ENCODE assay signal across 19 mouse cellular contexts in genomic region chr16:5487259-5487658, GRCm38 (mm10).
"Had no signal": no experiment of that assay in that cellular context is flagged by ENCODE, and none has a peak within 500 bp of the region (broad histone marks: within the 10 kb centered on the region; RNA-seq: fewer than 3 reads in every experiment).

No protein-coding gene starts in this region.

- H3K9ac ChIP-seq: hindbrain, embryonic 15.5 days; limb, embryonic 12.5 days; limb, embryonic 15.5 days; liver, embryonic 15.5 days; lung, embryonic 14.5 days; midbrain, embryonic 12.5 days; midbrain, embryonic 15.5 days; neural tube, embryonic 12.5 days; neural tube, embryonic 15.5 days had no signal

- H3K4me3 ChIP-seq: hindbrain, embryonic 15.5 days; limb, embryonic 12.5 days; limb, embryonic 15.5 days; liver, embryonic 15.5 days; midbrain, embryonic 12.5 days; midbrain, embryonic 15.5 days; neural tube, embryonic 12.5 days; neural tube, embryonic 15.5 days had no signal

- DNase-seq: left cerebral cortex, postnatal 4 days; lung, embryonic 14.5 days; right cerebral cortex, adult 18-20 months; right cerebral cortex, postnatal 14 days; right cerebral cortex, postnatal 4 days; thymus, adult 2 months; thymus, postnatal 14 days; thymus, postnatal 4 days had no signal

- ATAC-seq: lung, postnatal 0 days; midbrain, embryonic 15.5 days had no signal

- H3K4me2 ChIP-seq: hindbrain, embryonic 15.5 days; limb, embryonic 12.5 days; limb, embryonic 15.5 days; liver, embryonic 15.5 days; lung, embryonic 14.5 days; midbrain, embryonic 12.5 days; midbrain, embryonic 15.5 days; neural tube, embryonic 12.5 days; neural tube, embryonic 15.5 days had no signal

- H3K27me3 ChIP-seq: hindbrain, embryonic 15.5 days; liver, embryonic 15.5 days; midbrain, embryonic 15.5 days; neural tube, embryonic 15.5 days had no signal

- H3K9me3 ChIP-seq: hindbrain, embryonic 15.5 days; limb, embryonic 12.5 days; limb, embryonic 15.5 days; liver, embryonic 15.5 days; midbrain, embryonic 12.5 days; midbrain, embryonic 15.5 days; neural tube, embryonic 12.5 days; neural tube, embryonic 15.5 days had no signal

- H3K27ac ChIP-seq: hindbrain, embryonic 15.5 days; limb, embryonic 12.5 days; limb, embryonic 15.5 days; liver, embryonic 15.5 days; macrophage; midbrain, embryonic 12.5 days; midbrain, embryonic 15.5 days; neural tube, embryonic 12.5 days; neural tube, embryonic 15.5 days; stomach, postnatal 0 days had no signal

- H3K36me3 ChIP-seq: hindbrain, embryonic 15.5 days; limb, embryonic 12.5 days; limb, embryonic 15.5 days; liver, embryonic 15.5 days; midbrain, embryonic 12.5 days; midbrain, embryonic 15.5 days; neural tube, embryonic 12.5 days; neural tube, embryonic 15.5 days had no signal

- H3K4me1 ChIP-seq: hindbrain, embryonic 15.5 days; limb, embryonic 12.5 days; limb, embryonic 15.5 days; liver, embryonic 15.5 days; midbrain, embryonic 12.5 days; midbrain, embryonic 15.5 days; neural tube, embryonic 12.5 days; neural tube, embryonic 15.5 days had no signal
